Mouse (Mus musculus): ENCODE data around the gene Prps2.
A peak's percentile ranks its signal among the peaks of the same experiment; 100 is the strongest.
"Not testable (repeated sequence)": the region's sequence is repeated elsewhere in the genome, so short reads cannot be mapped to it uniquely, and the experiment has no call there.

Prps2 gene

GRCm38 (mm10) chrX:167382047-167382853 lies at the start of gene Prps2:
Gene Prps2, minus strand, starts transcription at chrX:167382749.
- DNase-seq, result peak; percentile 40 to 72

- DNase-seq, result no peak
Observed at GRCm38 (mm10) chrX:167417654-167418053, 35.1 kb upstream of the Prps2 start.

- peak; percentile 26 to 57 for DNase-seq
Observed at GRCm38 (mm10) chrX:167394940-167395339, 12.4 kb upstream of the Prps2 start.

GRCm38 (mm10) chrX:167386647-167387046 lies 4.1 kb upstream of the Prps2 start:
- DNase-seq, result no peak

- DNase-seq, result no peak
Observed at GRCm38 (mm10) chrX:167382854-167383186, 271 bp upstream of the Prps2 start.

- peak; percentile 33 to 45 for DNase-seq
Observed at GRCm38 (mm10) chrX:167381583-167382046, 934 bp downstream of the Prps2 start.

GRCm38 (mm10) chrX:167380073-167380472 lies 2.5 kb downstream of the Prps2 start:
- no peak for DNase-seq

GRCm38 (mm10) chrX:167361231-167361630 lies 21.3 kb downstream of the Prps2 start:
- not testable (repeated sequence) for DNase-seq

GRCm38 (mm10) chrX:167359704-167360103 lies 22.8 kb downstream of the Prps2 start:
- no peak for DNase-seq

GRCm38 (mm10) chrX:167357415-167357814 lies 25.1 kb downstream of the Prps2 start:
- DNase-seq, result peak in 1 of 2 experiments; percentile 35

- no peak for DNase-seq
Observed at GRCm38 (mm10) chrX:167355965-167356364, 26.6 kb downstream of the Prps2 start.

- no peak for DNase-seq
Observed at GRCm38 (mm10) chrX:167353617-167354016, 28.9 kb downstream of the Prps2 start.

GRCm38 (mm10) chrX:167346440-167346839 lies 36.1 kb downstream of the Prps2 start:
- DNase-seq, result no peak

GRCm38 (mm10) chrX:167344356-167344755 lies 38.2 kb downstream of the Prps2 start:
- DNase-seq, result peak; percentile 59 to 73

- no peak for DNase-seq
Observed at GRCm38 (mm10) chrX:167341811-167342210, 40.7 kb downstream of the Prps2 start.

- no peak for DNase-seq
Observed at GRCm38 (mm10) chrX:167340190-167340589, 42.4 kb downstream of the Prps2 start.

- no peak for DNase-seq
Observed at GRCm38 (mm10) chrX:167337990-167338389, 44.6 kb downstream of the Prps2 start.

GRCm38 (mm10) chrX:167334571-167334970 lies 48.0 kb downstream of the Prps2 start:
- DNase-seq, result no peak

- peak in 1 of 2 experiments; percentile 9 for DNase-seq
Observed at GRCm38 (mm10) chrX:167332607-167333006, 49.9 kb downstream of the Prps2 start.

GRCm38 (mm10) chrX:167330993-167331392 lies 51.6 kb downstream of the Prps2 start:
- no peak for DNase-seq

GRCm38 (mm10) chrX:167330399-167330798 lies 52.1 kb downstream of the Prps2 start, which contains the start of gene Tlr7:
Gene Tlr7, minus strand, starts transcription at chrX:167330558.
- DNase-seq, result no peak

- no peak for DNase-seq
Observed at GRCm38 (mm10) chrX:167329620-167330019, 52.9 kb downstream of the Prps2 start.

- DNase-seq, result peak; percentile 6 to 21
Observed at GRCm38 (mm10) chrX:167329098-167329497, 53.5 kb downstream of the Prps2 start.

- DNase-seq, result no peak
Observed at GRCm38 (mm10) chrX:167328519-167328918, 54.0 kb downstream of the Prps2 start.

GRCm38 (mm10) chrX:167323742-167324141 lies 58.8 kb downstream of the Prps2 start:
- DNase-seq, result no peak
